Mouse (Mus musculus): Measurements from ENCODE around the gene Nrxn3.

The Nrxn3 gene

DNA sequence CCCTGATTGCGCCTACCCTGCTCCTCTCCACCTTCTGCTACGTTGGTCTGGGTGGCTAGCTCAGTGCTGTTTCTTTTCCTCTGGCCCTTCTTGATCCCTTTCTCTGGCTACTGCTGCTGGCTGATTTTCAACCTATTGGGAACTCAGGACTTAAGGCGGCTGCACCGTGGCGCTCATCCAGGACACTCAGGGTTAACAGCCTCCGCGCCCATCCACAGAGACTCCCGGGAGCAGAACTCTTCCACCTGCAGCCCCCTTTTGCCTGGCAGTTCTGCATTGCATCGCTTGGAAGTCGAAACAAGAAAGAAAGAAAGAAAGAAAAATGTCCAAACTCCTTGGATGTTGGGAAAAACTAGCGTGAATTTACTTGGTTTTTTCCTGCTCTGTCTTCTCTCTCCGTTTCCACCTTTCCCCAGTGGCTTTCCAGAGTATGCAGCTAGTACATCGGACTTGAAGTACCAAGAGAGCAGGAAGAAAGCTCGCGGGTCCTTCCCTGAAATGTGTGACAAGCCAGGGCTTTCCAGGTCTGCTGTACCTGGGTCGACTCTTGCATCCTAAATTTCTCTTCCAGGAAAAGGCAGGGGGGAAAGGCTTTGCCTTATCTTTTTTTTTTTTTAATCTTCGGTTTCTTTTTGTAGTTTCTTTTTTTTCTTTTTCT lies 1090.0 kb downstream of the Nrxn3 start:
- DNase-seq (ENCODE audit: low read depth, low spot score), result no peak

DNA sequence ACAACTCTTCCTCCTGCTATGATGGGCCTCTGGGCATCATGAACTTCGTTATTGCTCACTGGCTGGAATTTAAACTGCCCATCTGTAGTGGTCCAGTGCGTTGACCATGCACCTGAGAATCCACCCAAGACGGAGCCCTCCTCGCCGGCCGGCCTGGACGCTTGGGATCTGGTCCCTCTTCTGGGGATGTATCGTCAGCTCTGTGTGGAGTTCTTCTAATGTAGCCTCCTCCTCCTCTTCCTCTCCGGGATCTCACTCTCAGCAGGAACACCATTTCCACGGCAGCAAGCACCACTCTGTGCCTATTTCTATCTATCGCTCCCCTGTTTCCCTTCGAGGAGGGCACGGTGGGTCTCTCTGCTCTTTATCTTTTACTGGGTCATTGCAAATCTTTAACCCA lies 1090.6 kb downstream of the Nrxn3 start:
- DNase-seq (ENCODE audit: low read depth, low spot score), result no peak

DNA sequence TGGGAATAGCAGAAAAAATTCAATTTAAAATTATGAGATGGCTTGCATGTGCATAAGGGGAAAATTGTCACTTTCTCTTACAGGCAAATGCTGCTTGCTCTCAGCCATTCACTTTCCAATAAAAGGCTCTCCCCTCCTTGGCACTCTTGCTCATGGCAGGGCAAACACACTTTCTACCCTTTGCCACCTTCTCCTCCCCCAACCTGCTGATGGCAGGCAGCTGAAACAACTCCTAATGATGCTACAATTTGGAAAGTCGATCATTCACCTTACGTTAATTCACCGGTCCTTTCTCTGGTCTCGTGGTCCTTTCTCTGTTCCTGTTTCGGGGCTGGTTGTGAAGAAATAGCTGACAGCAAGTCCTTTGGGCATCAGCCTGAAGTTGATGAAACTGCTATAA lies 1091.0 kb downstream of the Nrxn3 start:
- DNase-seq (ENCODE audit: low read depth, low spot score), result no peak

DNA sequence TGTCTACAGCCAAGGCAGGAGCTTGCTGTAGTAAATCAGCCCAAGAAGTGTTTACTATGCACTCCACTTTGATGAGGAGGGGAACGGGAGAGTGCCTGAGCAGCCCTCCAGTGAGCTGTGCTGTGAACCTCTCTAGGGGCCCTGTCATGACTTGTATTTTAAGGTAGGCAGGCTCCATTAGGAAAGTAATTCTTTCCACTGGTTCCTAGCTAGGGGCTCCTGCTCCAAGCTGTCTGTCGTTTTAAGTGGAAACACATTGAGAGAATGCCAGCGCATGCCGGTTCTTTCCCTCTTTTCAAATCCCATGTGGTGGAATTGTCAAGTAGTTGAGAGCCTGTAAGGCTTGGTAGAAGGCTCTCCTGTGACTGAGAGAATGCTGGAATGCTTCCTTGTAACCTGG lies 1091.9 kb downstream of the Nrxn3 start:
- DNase-seq (ENCODE audit: low read depth, low spot score), result no peak

DNA sequence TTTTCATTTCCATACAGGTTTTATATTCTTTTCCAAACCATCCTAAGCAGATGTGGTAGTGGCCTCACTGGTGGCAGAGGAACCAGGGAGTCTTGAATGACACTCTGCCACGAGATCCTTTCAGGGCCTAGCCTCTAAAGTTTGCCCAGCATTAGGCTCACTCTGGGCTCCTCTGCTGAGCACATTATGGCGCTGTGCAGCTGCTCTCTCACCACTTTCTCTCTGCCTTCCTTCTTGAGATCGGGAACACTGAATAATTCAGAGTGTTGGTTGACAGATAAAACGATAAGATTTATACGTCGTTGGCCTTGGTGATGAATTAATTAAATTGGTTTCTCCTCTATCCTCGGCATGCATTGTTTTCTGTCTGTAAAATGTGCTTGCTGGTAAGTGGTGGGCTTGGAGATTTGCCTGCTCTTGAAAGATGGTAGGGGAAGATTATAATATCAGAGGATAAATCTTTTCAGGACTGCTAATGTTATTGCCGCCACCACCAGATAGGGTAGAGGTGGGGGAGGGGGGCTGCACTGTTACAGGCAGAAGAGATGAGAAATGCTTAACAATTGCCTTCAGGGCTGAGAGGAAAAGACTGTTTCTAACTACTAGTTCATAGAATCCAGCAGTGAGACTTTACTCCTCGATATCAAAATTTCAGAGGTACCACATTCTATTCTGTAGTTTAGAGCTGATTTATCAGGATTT lies 1094.5 kb downstream of the Nrxn3 start:
- DNase-seq (ENCODE audit: low read depth, low spot score), result no peak

DNA sequence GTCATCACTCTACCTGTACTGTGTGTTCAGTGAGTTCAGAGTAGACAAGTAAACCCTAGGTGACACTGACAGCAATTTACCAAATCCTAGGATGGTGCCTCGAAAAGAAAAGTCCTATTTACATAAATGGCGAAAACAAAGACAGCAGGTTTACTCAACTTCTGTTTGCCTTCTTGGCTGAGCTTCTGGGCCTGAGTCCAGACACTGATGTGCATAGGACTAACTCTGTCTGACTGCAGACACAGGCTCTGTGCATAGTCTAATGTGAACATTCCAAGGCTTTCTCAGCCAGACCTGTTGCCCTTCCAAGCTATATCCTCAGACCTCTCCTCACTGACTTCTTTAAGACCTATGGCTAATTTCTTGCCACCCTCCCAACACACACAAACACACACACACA lies 1095.5 kb downstream of the Nrxn3 start:
- DNase-seq (ENCODE audit: low read depth, low spot score), result no peak

DNA sequence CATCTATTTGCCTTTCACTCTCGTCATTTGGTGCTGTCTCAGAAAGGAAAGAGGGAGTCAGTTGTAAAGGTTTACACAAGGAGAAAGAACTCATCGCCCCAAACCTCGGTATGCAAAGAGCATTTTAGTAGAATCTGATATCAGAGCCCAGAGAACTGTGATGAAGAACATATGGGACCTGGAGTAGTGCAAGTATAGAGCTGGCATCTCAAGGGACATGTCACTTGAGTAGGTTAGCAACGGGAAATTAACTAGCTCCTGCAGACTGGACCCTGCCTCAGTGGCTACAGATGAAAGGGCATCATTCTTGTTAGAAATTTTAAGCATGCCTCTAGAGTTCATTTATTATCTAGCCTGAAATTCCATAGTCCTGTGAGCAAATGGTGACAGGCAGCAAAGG lies 1099.5 kb downstream of the Nrxn3 start:
- no peak for DNase-seq (ENCODE audit: low read depth, low spot score)

DNA sequence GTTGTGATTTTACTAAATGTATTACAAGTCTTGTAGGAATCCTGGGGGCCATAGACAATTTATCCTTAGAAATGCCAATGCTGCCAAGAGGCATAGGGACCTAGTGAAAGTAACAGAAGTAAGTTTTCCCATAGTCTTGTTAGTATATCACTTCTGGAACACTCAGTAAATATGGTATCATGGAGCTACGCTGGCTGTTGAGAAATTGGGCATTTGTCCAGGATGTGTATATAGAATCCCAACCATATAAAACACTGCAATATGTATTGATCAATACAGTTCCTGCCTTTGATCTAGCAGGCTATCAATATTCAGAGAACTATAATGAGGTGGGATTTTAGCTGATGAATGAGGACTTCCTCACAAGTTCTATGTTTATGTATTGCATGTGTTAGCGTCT lies 1107.3 kb downstream of the Nrxn3 start:
- DNase-seq (ENCODE audit: low read depth, low spot score), result no peak

DNA sequence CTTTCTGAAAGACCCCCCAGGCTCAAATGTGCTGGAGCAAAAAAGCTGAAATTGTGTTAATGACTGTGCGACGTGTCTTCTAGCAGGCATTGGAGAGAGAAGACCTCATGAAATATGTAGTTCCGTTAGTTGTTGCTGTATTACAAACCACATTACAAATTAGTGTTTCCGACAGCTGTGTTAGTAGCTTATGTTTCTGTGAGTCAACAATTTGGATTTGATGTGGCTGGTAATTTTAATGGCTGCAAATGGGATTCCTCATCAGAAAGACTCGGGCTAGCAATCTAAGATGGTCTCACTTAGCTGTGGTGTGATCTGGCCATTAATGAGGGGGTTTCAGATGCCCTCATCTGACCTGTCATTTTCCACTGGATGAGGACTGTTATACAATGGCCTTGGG lies 1107.7 kb downstream of the Nrxn3 start:
- DNase-seq (ENCODE audit: low read depth, low spot score), result no peak

DNA sequence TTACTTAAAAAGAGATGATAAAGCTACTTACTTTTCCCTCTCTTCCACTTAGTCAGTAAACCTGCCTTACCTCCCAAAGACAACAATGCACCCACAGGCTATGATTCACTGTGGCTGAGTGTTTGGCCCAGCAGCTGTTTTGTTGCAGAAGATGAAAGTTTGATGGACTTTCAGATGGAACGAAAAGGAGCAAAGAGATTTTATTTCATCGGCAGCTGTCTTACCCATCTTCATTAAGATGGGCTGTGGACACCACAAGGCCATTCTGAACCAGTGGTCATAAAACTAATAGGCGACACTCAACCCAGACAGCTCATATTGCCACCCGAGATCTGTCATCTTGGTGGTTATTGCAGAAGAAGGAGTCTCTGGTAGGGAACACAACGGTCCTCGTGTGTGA lies 1108.6 kb downstream of the Nrxn3 start:
- no peak for DNase-seq (ENCODE audit: low read depth, low spot score)

DNA sequence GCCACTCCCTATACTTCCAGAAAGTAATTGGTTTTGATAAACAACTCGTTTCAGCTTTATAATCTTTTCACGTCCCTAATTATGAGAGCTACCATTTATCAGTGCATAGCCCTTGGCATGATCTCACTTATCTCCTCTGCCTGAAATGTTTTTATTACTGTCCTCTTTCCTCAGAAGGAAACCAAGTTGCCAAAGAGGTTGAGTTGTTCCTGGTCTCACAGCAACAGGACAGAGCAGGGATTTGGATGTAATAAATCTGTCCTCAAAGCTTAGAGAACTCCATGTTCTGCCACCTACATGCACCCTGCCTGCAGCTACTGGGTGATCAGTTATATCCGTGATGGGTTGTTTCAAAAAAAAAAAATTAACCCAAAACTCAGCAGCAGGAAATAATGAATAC lies 1113.6 kb downstream of the Nrxn3 start:
- no peak for DNase-seq (ENCODE audit: low read depth, low spot score)

DNA sequence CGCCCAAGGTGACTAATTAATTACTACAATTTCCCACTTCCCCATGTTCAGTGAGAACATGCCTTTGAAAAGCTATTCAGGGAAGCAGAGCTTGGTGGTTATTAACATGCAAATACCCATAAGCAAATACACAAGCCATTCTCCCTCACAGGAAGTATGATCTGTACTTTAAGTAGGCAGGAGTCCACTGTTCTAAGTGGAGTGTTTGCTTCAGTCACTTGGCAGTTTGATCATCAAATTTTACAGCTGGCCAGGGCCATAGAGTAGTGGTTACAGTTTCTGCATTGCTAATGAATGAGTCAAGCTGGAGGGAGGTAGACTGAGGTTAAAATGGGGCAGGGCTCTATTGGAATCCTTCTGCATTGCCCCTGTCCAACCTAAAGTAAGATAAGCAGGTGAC lies 1120.2 kb downstream of the Nrxn3 start:
- DNase-seq (ENCODE audit: low read depth, low spot score), result no peak

DNA sequence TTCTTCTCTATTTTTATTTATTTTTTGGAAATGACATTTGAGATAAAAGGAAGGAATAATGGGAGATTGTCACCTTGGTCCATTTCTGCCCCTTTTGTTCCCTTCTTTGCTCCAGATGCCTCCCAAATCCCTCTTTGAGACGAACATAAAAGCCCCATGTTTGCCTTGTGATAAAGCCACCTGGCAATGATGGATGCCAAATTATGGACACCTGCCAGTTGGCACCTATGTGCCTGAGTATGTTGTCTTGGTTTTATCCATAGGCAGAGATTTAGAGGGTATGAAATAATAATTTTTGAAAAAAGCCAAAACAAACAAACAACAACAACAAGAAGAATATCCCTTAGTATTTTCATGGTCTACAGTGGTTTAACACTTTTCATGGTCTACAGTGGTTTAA lies 1125.4 kb downstream of the Nrxn3 start:
- no peak for DNase-seq (ENCODE audit: low read depth, low spot score)

DNA sequence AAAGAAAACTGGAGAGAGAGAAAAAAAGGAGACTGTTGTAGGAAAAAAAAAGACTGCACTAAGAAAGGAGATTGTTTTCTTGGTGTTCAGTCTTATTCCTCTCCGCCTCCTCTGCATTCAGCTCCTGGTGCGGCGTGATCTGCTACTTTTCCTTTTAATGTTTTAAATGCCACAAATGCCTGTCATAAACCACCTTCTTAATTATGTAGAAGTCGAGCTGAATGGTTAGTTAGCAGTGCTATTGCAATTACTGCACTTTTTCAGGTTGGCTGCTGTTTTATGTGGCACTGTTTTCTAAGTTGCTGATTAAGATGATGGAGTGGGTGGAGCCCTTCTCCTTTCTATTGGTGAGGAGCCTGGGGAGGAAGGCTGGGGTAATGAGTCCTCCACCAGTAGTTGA lies 1131.7 kb downstream of the Nrxn3 start:
- DNase-seq (ENCODE audit: low read depth, low spot score), result no peak

DNA sequence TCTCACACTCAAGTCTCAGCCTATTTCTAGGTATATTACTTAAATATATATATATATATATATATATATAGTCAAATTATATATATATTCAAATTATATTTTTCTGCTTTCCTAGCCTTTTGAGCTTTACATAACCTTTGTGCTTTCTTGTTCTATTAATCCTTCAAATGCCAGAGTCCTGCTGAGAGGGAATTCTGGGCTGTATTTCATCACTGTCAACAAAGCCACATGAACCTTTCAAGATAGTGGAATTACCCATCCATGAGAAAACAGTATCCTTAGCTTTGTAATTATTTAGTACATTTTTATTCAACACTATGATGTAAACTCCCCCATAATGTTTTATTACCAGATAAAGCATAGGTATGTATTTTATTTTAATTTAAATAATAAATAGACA lies 1144.4 kb downstream of the Nrxn3 start:
- DNase-seq (ENCODE audit: low read depth, low spot score), result no peak

DNA sequence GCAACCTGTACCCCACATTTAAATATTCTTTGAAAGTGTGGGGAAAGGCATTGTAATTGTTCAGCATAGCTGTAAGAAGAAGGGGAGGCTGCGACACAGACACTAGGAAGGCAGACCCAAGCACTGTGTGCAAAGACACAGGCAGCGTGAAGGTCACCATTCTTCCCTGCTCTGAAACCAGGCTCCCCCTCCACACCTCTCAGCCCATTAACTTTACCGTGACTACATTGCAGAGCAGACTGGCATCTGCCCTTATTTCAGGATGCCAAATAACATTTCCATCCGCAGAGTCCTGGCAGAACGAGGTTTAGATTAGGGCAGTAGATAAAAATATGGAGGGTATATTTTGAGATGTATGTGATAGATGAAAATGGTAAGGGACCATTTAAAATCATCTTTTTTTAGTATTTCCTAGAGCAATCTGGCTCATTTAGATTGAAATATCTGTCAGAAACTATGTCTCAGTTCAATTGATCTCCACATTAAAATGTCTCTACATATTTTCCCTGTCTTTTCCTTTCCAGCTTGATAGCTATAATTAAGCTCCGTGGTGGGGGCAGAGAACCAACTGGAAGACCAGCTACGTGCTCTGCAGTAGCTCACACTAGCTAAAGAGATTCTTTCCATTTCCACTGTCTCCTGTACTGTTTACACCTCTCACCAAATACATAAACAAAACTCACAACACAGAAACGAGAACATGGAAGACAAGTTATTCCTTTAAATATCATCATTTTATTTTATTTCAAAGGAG lies 1160.1 kb downstream of the Nrxn3 start:
- DNase-seq (ENCODE audit: low read depth, low spot score), result no peak

DNA sequence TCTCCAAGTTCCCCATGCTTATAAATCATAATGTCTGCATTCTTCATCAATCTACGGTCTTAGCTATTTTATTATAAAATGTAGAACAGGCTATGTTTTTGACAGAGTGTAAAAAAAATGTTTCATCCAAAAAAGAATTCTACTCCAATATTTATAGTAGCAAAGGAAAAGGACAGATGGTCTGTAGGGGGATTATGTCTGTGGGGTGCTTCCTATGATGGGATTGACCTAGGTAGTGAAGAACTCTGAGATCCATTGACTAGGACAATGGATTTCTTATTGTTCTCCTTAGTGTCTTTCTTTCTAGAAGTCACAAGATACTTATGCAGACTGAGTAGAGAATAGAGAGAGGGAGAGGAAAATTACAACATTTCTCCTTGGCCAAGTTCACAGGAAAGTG lies 1161.9 kb downstream of the Nrxn3 start:
- no peak for DNase-seq (ENCODE audit: low read depth, low spot score)

DNA sequence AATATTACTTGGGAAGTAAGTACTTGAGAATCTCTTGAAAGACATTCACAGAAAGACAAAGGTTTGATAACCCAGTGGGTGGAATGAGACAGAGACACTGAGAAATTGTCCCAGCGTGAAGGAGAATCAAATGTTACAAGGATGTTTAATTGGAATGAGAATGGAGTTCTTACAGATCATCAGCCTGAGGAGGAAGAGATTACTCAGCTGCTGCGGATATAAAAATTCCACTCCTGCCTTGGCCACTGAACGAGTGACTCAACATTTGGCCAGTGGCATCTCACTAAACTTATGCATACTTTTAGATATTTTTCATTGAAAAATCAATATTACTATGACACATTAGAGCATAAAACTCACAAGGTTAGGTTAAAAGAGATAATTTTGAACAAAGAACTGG lies 1166.0 kb downstream of the Nrxn3 start:
- no peak for DNase-seq (ENCODE audit: low read depth, low spot score)

DNA sequence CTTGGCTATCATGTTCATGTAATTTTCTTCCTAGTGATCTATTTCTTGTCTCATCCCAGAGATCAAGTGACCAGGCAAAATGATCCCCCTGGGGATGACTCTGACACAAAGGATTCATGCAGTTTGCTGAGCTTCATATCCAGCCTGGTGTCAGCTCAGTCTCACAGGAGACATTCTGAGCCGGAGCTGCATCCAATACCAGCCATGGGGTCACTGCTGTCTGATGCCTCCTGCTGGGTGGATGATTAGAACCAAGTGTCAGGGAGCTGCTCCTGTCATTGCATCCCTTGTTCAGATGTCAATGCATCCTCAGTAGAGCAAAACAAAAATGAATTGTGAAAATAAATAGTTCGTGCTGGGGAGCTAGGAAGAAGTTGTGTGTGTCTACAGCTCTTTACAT lies 1174.2 kb downstream of the Nrxn3 start:
- no peak for DNase-seq (ENCODE audit: low read depth, low spot score)

DNA sequence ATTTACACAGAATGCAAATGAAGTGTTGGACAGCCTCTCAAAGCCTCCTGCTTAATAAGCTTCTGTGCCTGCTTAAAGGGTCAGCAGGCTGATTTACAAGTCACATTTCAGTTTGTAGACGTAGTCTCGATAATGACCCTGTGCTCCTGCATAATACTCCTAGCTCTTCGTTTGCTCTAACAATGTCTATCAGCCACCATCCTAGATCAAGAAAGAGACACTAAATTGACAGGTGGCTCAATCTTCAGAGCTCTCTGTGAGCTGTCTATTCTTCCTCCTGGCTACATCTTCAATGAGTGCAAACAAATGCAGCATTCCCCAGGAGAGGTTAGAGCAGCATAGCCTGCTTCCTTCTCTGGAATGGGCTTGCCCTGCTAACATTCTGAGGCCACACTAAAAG lies 1186.9 kb downstream of the Nrxn3 start:
- DNase-seq (ENCODE audit: low read depth, low spot score), result no peak

DNA sequence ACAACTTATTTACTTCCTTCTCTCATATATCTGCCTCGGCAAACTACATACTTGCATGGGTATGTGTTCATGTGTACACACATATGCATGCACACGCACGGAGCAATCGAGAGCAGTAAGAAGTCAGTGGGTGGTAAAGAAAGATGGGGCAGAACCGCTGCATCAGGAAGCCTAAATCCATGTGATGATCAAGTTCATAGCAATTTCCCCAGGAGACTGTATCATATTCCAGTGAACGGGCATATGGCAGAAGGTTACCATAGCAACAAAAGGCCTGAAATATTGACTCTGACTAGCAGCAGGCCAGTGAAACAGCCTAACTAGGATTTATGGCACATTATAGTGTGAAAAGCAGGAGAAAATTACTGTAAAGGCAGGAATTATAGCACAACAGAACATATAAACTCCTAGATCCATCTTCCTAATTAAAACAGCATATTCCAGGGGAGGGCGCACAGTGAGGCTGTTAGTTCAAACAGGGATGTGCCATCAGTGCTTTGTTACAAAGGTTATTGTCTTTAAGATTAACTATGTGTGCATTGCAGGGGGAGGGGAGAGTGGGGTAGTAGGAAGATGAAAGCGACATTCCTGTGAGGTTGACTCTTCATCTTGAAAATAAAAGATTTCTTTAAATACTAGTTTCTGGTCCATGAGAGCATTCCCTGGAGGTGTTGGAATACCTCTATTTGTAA lies 1195.6 kb downstream of the Nrxn3 start:
- peak; percentile 16 for DNase-seq (ENCODE audit: low read depth, low spot score)

DNA sequence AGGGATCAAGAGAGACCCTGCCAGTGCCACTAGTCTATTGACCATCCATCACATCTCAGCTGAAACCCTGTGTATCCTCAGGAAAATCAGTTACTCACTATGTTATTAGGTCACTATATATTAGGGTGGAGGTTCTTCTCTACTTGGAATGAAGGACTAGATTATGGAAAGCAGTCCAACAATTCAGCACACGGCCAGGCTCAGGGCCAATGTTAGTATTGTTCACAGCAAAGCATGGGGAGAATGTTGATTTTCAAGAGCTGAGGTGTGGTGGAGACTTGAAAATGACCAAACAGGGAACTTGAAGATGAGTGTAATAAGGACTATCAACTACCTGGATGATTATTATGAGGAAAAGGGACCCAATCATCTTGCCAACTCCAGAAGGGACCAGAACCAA lies 1209.7 kb downstream of the Nrxn3 start:
- no peak for DNase-seq (ENCODE audit: low read depth, low spot score)

Measured in brain, embryonic 18.5 days (tissue).